Mouse (Mus musculus): Measurements from ENCODE around the gene Zbtb44.

DNA sequence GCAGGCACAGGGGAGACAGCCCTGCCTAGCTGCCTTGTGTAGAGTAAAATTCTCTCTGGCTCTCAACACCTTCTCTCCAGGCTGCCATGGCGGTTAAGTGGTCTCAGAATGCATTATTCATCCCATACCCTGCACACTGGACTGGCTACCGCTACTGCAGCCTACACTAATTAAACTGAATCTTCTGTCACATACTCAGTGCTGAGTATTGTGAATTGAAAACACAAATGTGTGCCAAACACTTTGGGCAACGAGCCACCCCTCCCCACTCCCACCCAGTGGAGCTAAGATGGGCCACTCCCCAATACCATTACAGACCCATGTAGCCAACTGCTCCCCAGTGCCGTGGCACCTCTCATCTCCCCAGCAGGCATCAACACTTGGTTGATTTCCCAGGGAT, 57.0 kb downstream of the Zbtb44 start:
- no peak for TF ChIP-seq POLR2A (IDR thresholded peaks at IDR 0.05; ENCODE audit: borderline replicate concordance, control insufficient read depth, low read depth, low read length)
- no peak for TF ChIP-seq CTCF (IDR thresholded peaks at IDR 0.05; ENCODE audit: control insufficient read depth, insufficient read depth, low read length)

All from bone marrow, adult 2 months (tissue).